Mouse (Mus musculus) inflammation-experienced regulatory T-cells, adult 6 months (primary cell): ENCODE results near the gene Hdac9. TPM values are rescaled to one million over a fixed set of nuclear protein-coding genes. Genes with fewer than 3 reads are reported as not detected.

Experiments
- ATAC-seq: one replicate; pipeline ENCODE4 v1.8.0; 2017
- polyA plus RNA-seq, 3 experiments: library from polyadenylated mRNA; unstranded; fragments of 100-300 nt; shearing (Covaris generic); gene quantifications; one replicate each; pipeline ENCODE4 v1.2.1; 2017

Gene Hdac9
- polyA plus RNA-seq, 3 experiments from 2014 or later, result 0.36 to 1.3 (median 1.1) TPM

GRCm38 (mm10) chr12:34696736-34697135 is 220.2 kb downstream of the Hdac9 start:
- no peak for ATAC-seq

- ATAC-seq, result no peak
Observed at GRCm38 (mm10) chr12:34688941-34689340, 228.0 kb downstream of the Hdac9 start.

GRCm38 (mm10) chr12:34683375-34683774 is 233.5 kb downstream of the Hdac9 start:
- no peak for ATAC-seq

GRCm38 (mm10) chr12:34682657-34683056 is 234.2 kb downstream of the Hdac9 start:
- no peak for ATAC-seq

GRCm38 (mm10) chr12:34680576-34680975 is 236.3 kb downstream of the Hdac9 start:
- no peak for ATAC-seq

- ATAC-seq, result no peak
Observed at GRCm38 (mm10) chr12:34677110-34677509, 239.8 kb downstream of the Hdac9 start.

- no peak for ATAC-seq
Observed at GRCm38 (mm10) chr12:34674235-34674634, 242.7 kb downstream of the Hdac9 start.

GRCm38 (mm10) chr12:34673539-34673938 is 243.4 kb downstream of the Hdac9 start:
- ATAC-seq, result no peak

GRCm38 (mm10) chr12:34664758-34665157 is 252.1 kb downstream of the Hdac9 start:
- ATAC-seq, result peak; percentile 86

- ATAC-seq, result no peak
Observed at GRCm38 (mm10) chr12:34661378-34661777, 255.5 kb downstream of the Hdac9 start.

GRCm38 (mm10) chr12:34660027-34660426 is 256.9 kb downstream of the Hdac9 start:
- ATAC-seq, result no peak

GRCm38 (mm10) chr12:34658568-34658967 is 258.3 kb downstream of the Hdac9 start:
- no peak for ATAC-seq

GRCm38 (mm10) chr12:34658119-34658518 is 258.8 kb downstream of the Hdac9 start:
- no peak for ATAC-seq

GRCm38 (mm10) chr12:34653615-34654014 is 263.3 kb downstream of the Hdac9 start:
- ATAC-seq, result no peak

- no peak for ATAC-seq
Observed at GRCm38 (mm10) chr12:34648753-34649152, 268.1 kb downstream of the Hdac9 start.

GRCm38 (mm10) chr12:34641705-34642259 is 275.1 kb downstream of the Hdac9 start:
- no peak for ATAC-seq

- ATAC-seq, result no peak
Observed at GRCm38 (mm10) chr12:34637238-34638124, 279.4 kb downstream of the Hdac9 start.

- ATAC-seq, result no peak
Observed at GRCm38 (mm10) chr12:34619101-34619500, 297.8 kb downstream of the Hdac9 start.

GRCm38 (mm10) chr12:34618321-34618720 is 298.6 kb downstream of the Hdac9 start:
- no peak for ATAC-seq

GRCm38 (mm10) chr12:34617836-34618235 is 299.1 kb downstream of the Hdac9 start:
- no peak for ATAC-seq

GRCm38 (mm10) chr12:34614796-34615195 is 302.1 kb downstream of the Hdac9 start:
- ATAC-seq, result no peak

GRCm38 (mm10) chr12:34612511-34612910 is 304.4 kb downstream of the Hdac9 start:
- no peak for ATAC-seq

GRCm38 (mm10) chr12:34604521-34604920 is 312.4 kb downstream of the Hdac9 start:
- ATAC-seq, result no peak

- no peak for ATAC-seq
Observed at GRCm38 (mm10) chr12:34594167-34594793, 322.6 kb downstream of the Hdac9 start.
